Mouse (Mus musculus): ENCODE results near the gene Polr2j. TPM values are rescaled to one million over a fixed set of nuclear protein-coding genes. Genes with fewer than 3 reads are reported as not detected.

Polr2j gene
- total and polyA plus RNA-seq, 3 experiments = 117 to 160 (median 137) TPM

GRCm38 (mm10) chr5:136076284-136076683 is 40.1 kb upstream of the Polr2j start:
- Histone ChIP-seq H3K9me3 (replicated peaks; ENCODE audit: low read length) (peaks cover 4% of the 10 kb centered on the region), H3K9ac (ENCODE audit: insufficient read depth, low read depth) (no peak overlapping the region), H3K27ac (ENCODE audit: insufficient read depth, low read depth) (no peak overlapping the region), H3K4me3 (replicated peaks in 1 of 3; ENCODE audit: low read depth in 2 of 3, low read length in 2 of 3, poor library complexity in 1 of 3) (no peak overlapping the region), H3K79me2 (replicated peaks; ENCODE audit: control insufficient read depth, extremely low read depth, insufficient read depth, poor library complexity, severe bottlenecking) (no peaks in the 10 kb centered on the region), H3K4me2 (ENCODE audit: insufficient read depth, low read depth, poor library complexity, severe bottlenecking) (no peak overlapping the region), H3K27me3 (replicated peaks) (peaks cover 84% of the 10 kb centered on the region), H3K4me1 (ENCODE audit: control insufficient read depth in 1 of 2, insufficient read depth in 2 of 2) (0 out of 4 replicates have a peak, but pooled peaks cover 3 to 4% of the 10 kb centered on the region in 2 experiments), H3K36me3 (replicated peaks in 1 of 2; ENCODE audit: control insufficient read depth in 1 of 2, insufficient read depth in 1 of 2, low read length in 1 of 2) (no peaks in the 10 kb centered on the region)
- no peak for TF ChIP-seq GABPA (IDR thresholded peaks at IDR 0.05; ENCODE audit: insufficient replicate concordance, low read depth, low read length)
- no peak for TF ChIP-seq CHD1 (IDR thresholded peaks at IDR 0.05; ENCODE audit: low read depth, low read length)
- no peak for TF ChIP-seq USF2 (conservative IDR thresholded peaks at IDR 0.05; ENCODE audit: low read depth, low read length)
- no peak for TF ChIP-seq USF1 (IDR thresholded peaks at IDR 0.05; ENCODE audit: low read depth, low read length)
- no peak for TF ChIP-seq IRF4 (IDR thresholded peaks at IDR 0.05; ENCODE audit: low read depth, low read length)
- no peak for TF ChIP-seq TBP (conservative IDR thresholded peaks at IDR 0.05; ENCODE audit: low read depth, low read length)
- TF ChIP-seq E2F4 (IDR thresholded peaks at IDR 0.05; ENCODE audit: insufficient replicate concordance, low read depth, low read length) = no peak
- no peak for TF ChIP-seq POLR2A (IDR thresholded peaks at IDR 0.05; ENCODE audit: low read depth, low read length)
- no peak for TF ChIP-seq MAFK (IDR thresholded peaks at IDR 0.05; ENCODE audit: insufficient replicate concordance, low read length)
- no peak for TF ChIP-seq PAX5 (IDR thresholded peaks at IDR 0.05; ENCODE audit: low read length)
- TF ChIP-seq SIN3A (IDR thresholded peaks at IDR 0.05; ENCODE audit: low read length) = no peak
- TF ChIP-seq CTCF (conservative IDR thresholded peaks at IDR 0.05 in 1 of 2, IDR thresholded peaks at IDR 0.05 in 1 of 2; ENCODE audit: low read depth in 2 of 2, low read length in 2 of 2) = no peak
- no peak for TF ChIP-seq BHLHE40 (IDR thresholded peaks at IDR 0.05; ENCODE audit: low read depth, low read length)
- in situ Hi-C loops (cut with MboI; ENCODE audit: low pct_ligation_motif_present, low pct_unique_long_range_greater_than_20kb, low sequenced_read_pairs) (no loop called here), dilution Hi-C loops (cut with MboI; ENCODE audit: extremely low pct_ligation_motif_present, extremely low pct_unique_long_range_greater_than_20kb, low sequenced_read_pairs) (no loop called here)
- DNase-seq (ENCODE audit: extremely low read depth) = no peak

GRCm38 (mm10) chr5:136077001-136077550 is 39.4 kb upstream of the Polr2j start:
- Histone ChIP-seq H3K27me3 (replicated peaks) (peaks cover 78% of the 10 kb centered on the region), H3K9me3 (replicated peaks; ENCODE audit: low read length) (peaks cover 4% of the 10 kb centered on the region), H3K4me1 (ENCODE audit: control insufficient read depth in 1 of 2, insufficient read depth in 2 of 2) (0 out of 4 replicates have a peak, but pooled peaks cover 3 to 4% of the 10 kb centered on the region in 2 experiments), H3K36me3 (replicated peaks in 1 of 2; ENCODE audit: control insufficient read depth in 1 of 2, insufficient read depth in 1 of 2, low read length in 1 of 2) (no peaks in the 10 kb centered on the region), H3K9ac (ENCODE audit: insufficient read depth, low read depth) (no peak overlapping the region), H3K4me3 (replicated peaks in 1 of 3; ENCODE audit: low read depth in 2 of 3, low read length in 2 of 3, poor library complexity in 1 of 3) (no peak overlapping the region), H3K27ac (ENCODE audit: insufficient read depth, low read depth) (no peak overlapping the region), H3K4me2 (ENCODE audit: insufficient read depth, low read depth, poor library complexity, severe bottlenecking) (no peak overlapping the region), H3K79me2 (replicated peaks; ENCODE audit: control insufficient read depth, extremely low read depth, insufficient read depth, poor library complexity, severe bottlenecking) (no peaks in the 10 kb centered on the region)
- dilution Hi-C loops (cut with MboI; ENCODE audit: extremely low pct_ligation_motif_present, extremely low pct_unique_long_range_greater_than_20kb, low sequenced_read_pairs) (no loop called here), in situ Hi-C loops (cut with MboI; ENCODE audit: low pct_ligation_motif_present, low pct_unique_long_range_greater_than_20kb, low sequenced_read_pairs) (no loop called here)
- DNase-seq (ENCODE audit: extremely low read depth) = no peak
- TF ChIP-seq ZMIZ1 (IDR thresholded peaks at IDR 0.05; ENCODE audit: low read depth, low read length) (no peak), HCFC1 (IDR thresholded peaks at IDR 0.05; ENCODE audit: low read depth, low read length) (no peak), UBTF (IDR thresholded peaks at IDR 0.05; ENCODE audit: low read depth, low read length) (no peak), SIN3A (IDR thresholded peaks at IDR 0.05; ENCODE audit: low read length) (no peak), ELF1 (IDR thresholded peaks at IDR 0.05; ENCODE audit: low read depth, low read length) (no peak), SMC3 (IDR thresholded peaks at IDR 0.05; ENCODE audit: low read depth, low read length) (no peak), E2F4 (IDR thresholded peaks at IDR 0.05; ENCODE audit: insufficient replicate concordance, low read depth, low read length) (no peak), GABPA (IDR thresholded peaks at IDR 0.05; ENCODE audit: insufficient replicate concordance, low read depth, low read length) (no peak), USF2 (conservative IDR thresholded peaks at IDR 0.05; ENCODE audit: low read depth, low read length) (no peak), MYC (IDR thresholded peaks at IDR 0.05; ENCODE audit: low read depth, low read length) (no peak), MEF2A (IDR thresholded peaks at IDR 0.05; ENCODE audit: borderline replicate concordance, low read depth, low read length) (no peak), ZNF384 (IDR thresholded peaks at IDR 0.05; ENCODE audit: low read depth, low read length) (no peak), TBP (conservative IDR thresholded peaks at IDR 0.05; ENCODE audit: low read depth, low read length) (no peak), ETS1 (conservative IDR thresholded peaks at IDR 0.05; ENCODE audit: low read depth, low read length) (no peak), RAD21 (IDR thresholded peaks at IDR 0.05; ENCODE audit: low read depth, low read length) (no peak)
